Mouse (Mus musculus): Measurements from ENCODE around the gene Med24. TPM values are rescaled to one million over a fixed set of nuclear protein-coding genes. Genes with fewer than 3 reads are reported as not detected.
A peak's percentile ranks its signal among the peaks of the same experiment; 100 is the strongest.

Gene Med24
- 100 to 1,000 TPM; 109 to 128 (median 117) TPM for total RNA-seq (2022)

DNA sequence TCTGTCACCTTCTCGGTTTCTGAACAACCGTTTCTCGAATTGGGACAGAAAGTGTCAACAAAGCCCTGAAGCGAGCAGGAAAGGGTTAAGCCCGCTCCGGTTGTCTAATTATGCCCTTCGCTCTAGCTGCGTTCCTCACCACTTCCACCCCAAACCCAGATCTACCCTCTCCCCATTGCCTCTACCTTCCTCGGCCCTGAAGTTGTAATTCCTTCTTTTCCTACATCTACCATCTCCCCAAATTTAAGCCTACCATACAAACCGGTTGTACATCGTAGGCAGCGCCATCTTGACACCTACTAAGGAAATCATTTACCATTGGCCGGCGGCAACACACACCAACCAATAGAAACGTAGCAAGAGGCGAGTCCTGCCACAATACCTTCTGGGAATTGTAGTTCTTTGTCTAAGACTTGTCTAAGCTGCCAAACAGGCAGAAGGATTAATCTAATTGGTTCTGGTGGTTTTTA, at the start of gene Med24:
Med24 (minus strand) TSS at position 317 of the 470 bp plus-strand sequence.
- peak; percentile 78 to 92 for DNase-seq (ENCODE audit: low spot score in 2 of 2)

DNA sequence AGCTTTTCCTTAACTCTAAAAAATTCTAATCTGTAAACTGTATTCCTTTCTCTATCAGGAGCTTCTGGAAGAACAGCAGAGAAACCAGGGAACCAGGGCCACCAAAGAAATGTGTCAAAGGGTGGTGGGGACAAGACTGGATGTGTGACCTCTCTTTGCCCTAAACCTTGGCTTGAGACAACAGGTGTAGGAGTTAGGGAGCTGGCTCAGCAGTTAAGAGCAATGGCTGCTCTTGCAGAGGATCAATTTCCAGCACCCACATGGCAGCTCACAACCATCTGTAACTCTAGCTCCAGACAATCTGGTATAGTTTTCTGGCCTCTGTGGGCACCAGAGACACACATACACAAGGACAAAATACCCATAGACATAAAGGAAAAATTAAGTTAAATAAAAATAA, 48.7 kb upstream of the Med24 start:
- no peak for DNase-seq (ENCODE audit: low spot score in 2 of 2)

DNA sequence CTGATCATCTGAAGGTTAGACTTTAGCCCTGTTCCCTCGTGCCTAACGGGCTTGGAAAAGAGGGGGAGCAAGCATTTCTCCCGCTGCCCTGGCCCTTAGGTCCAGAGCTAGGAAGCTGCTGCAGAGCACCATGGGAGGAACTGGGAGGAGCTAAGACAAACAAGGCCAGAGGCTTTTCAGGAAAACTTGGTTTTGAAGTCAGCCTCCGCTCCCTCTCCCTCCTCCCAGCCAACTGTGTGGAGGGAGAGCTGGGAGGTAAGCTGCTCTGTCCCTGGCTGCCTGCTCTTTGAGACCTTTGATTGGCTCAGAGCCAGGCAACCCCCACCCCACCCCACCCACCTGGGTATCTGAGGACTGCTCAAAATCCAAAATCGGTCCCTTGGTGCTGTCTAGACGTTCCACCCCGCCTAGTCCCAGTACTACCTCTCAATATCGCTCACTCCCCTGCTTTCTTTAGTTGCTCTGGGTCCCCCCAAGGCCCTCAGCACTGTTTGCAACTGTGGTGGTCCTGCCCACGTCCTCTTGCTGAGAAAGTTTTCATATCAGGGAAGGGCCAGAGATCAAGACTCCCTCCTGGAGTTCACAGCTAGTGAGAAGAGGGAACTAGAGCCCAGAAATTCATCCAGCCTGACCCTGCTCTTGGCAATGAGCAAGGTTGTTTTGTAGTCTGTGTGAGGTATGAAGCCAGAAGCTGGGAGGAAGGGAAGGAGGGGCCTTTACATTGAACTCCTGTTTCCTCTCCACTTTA, 47.8 kb upstream of the Med24 start:
- DNase-seq (ENCODE audit: low spot score in 2 of 2): no peak

DNA sequence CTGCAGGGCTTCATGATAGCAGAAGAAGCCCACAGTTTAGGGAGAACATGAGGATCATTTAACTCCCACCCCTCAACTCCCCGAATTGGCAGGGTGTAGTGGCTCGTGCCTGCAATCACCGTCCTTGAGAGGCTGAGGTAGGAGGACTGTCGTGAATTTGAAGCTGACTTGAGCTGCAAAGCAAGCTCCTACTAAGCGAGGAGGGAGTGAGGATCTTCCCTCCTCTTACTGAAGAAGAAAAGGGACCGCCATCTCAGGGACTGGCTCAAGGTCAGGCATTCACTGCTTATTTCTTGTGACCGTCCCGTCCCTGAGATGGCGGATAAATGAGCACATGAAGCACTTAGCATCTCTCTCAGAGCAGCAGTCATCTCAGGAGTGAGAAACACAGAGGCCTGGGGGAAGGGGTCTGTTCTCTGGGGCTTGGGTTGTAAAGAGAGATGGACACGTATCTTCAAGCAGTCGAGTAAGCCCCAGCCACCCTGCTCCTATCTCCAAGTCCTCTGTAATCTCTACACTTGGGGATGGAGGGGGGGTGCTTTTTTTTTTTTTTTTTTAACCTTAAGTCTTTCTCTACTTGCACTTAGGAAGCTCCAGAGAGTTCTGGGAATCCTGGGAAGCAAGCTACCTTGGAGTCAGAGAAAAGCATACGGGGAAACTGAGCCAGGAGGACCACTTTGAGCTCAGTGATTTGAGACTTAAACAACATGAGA, 47.0 kb upstream of the Med24 start:
- DNase-seq (ENCODE audit: low spot score in 2 of 2): no peak

DNA sequence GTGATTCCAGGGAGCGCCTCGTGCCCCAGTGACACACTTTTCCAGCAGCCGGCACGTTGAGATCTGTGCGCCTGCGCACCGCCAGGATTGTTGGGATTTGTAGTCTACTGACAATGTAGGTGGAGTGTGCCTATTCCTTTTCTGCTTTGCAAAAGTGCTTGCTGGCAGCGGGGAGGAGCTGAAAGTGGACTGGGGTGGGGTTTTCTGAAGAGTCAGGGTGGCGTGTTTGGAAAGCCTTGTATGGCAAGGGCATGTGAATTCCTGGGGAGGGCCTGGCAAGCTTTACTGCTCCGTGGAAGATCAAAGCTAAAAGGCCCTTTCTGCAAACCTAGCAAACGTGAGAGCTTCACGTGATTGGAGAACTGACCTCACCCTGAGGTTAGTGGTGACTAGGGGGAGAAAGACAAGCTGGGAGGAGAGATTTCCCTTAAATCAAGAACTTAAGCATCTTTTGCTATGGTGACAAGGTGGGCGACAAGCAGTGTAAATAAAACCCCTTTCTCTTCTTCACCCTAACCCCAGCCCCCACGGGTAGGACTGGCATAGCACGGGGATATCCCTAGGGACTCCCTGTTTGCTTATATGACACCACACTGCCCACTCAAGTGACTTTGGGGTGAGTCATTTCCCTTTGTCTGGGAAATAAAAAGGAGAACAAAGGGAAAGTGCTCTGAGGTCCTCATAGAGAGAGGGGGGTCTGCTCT, 46.3 kb upstream of the Med24 start:
- DNase-seq (ENCODE audit: low spot score in 2 of 2): peak in 1 of 2 experiments; percentile 100

DNA sequence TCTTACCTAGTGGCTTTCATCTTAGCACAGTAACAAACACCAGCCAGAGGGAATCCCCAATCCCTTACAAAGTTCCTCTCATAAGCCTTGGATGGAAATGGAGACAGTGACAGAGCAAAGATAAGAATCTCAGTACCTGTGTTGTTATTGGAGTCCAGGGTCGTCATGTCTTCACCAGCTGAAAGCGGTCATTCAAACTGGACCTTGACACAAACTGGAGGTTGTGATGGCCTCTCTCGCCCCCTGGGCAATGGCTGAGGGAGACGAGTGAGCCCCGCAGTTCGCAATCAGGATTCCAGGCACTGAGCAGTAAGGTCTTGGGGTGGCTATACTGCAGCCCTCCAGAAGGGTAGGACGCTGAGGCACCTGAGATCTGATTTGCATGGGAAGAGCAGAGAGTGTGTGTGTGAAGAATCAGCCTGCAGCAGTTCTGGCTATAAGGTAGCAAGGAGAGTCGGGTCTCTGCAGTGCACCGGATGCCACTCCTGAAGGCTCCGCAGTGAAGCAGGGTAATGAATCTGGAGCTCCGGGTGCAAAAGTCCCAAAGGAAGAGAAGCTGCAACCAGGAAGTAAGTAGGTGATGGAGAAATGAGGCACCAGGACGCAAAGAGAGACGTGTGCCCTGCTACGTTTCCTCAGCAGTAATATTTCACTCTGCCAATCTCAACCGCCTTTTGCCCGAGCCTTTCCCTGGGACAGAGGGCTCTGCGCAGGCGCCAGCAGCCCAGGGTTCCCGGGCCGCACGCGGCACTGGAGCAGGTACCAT, 45.5 kb upstream of the Med24 start, which contains the start of gene Nr1d1:
Nr1d1 (minus strand) TSS at position 752 of the 766 bp plus-strand sequence.
- DNase-seq (ENCODE audit: low spot score in 2 of 2): peak in 1 of 2 experiments; percentile 99

DNA sequence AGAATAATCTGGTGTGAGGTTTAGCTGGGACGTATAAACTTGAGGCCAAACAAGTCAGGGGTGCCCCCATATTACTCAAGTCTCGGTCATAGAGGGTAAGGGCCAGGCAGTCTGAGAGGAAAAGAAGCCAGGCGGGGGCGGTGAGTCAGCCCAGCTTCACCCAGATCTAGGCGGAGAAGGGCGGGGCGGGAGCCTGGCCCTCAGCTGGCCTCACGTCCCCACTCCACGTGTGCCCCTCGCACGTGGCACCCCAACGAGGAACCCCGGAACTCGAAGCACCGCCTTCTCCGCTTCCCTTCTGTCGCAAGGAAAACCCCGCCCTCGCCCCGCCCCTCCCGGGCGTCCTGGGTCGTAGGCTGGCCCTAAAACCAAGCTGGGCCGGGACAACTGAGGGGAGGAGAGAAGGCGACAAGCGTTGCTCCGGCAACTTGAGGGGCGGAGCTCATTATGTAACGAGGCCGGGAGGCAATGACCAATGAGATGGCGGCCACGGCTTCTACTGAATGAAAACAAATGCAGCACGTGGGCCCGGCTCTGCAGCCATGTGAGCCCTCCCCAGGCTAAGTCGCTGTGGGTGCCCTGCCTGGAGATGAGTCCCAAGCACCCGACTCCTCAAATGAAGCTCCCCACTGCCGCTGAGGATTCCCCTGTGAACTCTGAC, 44.5 kb upstream of the Med24 start:
- peak; percentile 99 to 100 for DNase-seq (ENCODE audit: low spot score in 2 of 2)

DNA sequence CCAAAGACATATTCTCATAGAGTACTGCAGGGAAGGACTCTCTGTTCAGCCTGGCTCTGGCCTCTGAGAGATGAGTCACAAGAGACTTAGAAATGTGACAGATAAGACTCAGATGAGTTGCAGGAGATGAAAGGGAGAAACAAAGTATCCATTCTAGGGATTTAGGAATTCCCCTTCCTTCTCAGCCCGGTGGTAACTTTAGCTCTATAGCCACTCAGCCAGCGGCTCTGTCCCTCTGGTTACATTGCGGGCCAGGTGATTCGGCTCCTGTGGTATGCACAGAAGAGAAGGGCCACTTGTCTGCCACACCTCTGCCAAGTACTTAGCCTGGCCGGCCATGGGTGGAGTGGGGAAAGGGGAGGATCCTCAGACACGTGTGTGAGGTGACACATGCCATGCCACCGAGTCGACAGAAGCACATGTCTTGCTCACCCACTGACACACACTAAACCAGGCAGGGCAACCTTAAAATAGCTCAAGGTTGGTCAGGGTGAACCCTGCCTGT, 43.5 kb upstream of the Med24 start:
- peak in 1 of 2 experiments; percentile 58 for DNase-seq (ENCODE audit: low spot score in 2 of 2)

DNA sequence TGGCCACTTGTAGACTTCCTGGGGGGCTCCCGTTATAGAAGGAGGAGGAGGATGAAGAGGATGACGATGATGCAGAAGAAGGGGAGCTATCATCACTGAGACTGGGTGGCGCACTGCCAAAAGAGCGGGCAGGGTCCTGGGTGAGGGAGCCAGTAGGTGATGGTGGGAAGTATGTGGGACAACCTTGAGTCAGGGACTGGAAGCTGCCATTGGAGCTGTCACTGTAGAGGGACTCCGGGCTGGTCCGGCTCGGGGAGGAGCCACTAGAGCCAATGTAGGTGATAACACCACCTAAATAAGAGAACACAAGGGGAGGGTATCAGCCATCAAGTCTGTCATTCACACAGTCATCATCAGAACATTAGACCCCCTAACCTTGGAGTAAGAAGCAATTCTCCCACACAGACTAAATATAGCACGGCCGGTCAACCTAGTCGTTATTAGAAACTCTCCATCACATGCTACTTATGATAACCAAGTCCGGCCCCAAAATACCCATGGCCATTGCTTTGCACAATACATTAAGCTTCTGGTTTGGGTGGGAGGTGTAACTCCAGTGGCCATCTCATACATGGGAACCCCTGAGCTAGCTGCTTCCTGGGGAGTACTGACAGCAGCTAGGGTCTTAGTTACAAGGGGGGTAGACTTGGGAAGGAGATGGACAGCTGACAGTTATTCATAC, 42.8 kb upstream of the Med24 start:
- peak in 1 of 2 experiments; percentile 63 for DNase-seq (ENCODE audit: low spot score in 2 of 2)

DNA sequence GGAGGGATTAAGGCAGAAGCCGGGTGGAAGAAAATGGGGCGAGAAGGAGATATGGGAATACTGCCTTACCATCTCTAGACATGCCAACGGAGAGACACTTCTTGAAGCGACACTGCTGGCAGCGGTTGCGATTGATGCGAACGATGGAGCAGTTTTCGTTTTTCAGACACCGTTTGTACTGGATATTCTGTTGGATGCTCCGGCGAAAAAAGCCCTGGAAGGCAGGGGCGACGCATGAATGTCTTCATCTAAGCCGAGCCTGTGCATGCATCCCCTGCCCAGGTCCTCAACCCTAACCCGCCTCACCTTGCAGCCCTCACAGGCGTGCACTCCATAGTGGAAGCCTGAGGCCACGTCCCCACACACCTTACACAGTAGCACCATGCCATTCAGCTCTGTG, 41.9 kb upstream of the Med24 start:
- DNase-seq (ENCODE audit: low spot score in 2 of 2): no peak

DNA sequence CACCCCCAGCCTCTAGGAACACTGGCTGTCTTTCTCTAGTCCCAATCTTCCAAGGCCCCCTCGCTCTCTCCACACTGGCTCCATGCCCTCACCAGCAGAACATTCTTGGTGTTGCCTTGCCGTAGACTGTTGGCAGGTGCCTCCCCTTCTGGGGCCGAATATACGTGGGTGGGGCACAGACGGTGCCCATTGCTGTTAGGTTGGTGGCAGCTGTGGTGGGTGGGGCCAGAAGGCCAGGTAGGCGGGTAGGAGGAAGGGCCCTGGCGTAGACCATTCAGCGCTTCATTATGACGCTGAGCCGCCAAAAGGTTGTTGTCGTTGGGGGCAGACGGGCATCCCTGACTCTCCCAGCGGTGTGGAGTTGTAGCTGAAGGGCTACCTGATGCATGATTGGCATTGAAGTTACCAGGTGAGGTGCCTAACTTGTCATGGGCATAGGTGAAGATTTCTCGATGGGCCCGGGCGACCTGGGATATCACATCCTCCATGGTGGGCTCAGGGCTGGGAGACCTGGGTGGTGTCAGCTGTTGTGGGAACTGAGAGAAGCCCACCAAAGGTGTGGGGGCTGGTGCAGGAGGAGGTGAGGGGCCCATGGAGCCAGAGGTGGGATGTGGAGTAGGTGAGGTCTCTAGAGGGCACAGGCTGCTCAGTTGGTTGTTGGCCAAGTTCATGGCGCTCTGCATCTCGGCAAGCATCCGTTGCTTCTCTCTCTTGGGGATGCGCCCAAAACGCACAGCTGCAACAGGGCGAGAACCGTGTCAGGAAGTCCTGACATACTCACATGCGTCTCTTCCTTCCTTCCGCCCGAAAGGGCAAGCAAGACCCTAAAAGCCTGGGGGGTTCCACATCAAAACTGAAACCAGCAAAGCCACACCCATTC, 41.1 kb upstream of the Med24 start:
- peak in 1 of 2 experiments; percentile 89 for DNase-seq (ENCODE audit: low spot score in 2 of 2)

DNA sequence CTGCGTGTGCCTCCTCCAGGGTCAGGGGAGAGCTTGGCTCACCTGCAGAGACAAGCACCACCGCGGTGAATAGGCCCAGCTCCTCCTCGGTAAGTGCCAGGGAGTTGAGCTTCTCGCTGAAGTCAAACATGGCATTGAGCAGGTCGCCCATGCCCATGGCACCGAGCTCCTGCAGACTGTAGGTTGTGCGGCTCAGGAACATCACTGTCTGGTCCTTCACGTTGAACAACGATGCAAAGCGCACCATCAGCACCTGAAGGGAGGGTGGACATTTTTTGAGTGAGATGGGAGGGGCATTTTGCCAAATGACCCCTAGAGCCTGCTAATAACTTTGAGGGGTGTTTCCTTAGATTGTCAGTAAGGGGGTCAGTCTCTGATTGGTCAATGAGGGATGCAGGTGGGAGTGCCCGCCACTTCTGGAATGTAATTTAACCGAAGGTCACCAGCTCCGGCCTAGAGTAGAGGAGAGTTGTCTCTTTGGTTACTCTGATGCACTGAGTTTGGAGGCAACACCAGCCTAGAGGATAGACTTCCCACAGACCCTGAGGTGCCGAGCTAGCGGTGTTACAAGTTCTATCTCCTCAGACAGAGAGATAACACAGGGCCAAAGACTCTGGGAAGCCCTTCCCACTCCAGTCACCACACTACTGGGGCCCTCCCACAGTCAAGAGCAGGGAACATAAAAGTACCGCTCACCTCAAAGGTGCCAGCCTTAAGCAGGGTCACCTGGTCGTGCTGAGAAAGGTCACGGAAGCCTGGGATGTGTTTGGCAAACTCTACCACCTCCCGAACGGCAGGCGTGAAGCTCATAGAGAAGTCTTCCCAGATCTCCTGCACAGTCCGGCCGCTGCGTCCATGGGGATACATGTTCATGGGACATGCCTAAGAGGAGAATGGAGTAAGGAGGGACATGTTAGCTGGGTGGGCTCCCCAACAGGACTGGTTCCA, 40.0 kb upstream of the Med24 start:
- DNase-seq (ENCODE audit: low spot score in 2 of 2): peak in 1 of 2 experiments; percentile 38

DNA sequence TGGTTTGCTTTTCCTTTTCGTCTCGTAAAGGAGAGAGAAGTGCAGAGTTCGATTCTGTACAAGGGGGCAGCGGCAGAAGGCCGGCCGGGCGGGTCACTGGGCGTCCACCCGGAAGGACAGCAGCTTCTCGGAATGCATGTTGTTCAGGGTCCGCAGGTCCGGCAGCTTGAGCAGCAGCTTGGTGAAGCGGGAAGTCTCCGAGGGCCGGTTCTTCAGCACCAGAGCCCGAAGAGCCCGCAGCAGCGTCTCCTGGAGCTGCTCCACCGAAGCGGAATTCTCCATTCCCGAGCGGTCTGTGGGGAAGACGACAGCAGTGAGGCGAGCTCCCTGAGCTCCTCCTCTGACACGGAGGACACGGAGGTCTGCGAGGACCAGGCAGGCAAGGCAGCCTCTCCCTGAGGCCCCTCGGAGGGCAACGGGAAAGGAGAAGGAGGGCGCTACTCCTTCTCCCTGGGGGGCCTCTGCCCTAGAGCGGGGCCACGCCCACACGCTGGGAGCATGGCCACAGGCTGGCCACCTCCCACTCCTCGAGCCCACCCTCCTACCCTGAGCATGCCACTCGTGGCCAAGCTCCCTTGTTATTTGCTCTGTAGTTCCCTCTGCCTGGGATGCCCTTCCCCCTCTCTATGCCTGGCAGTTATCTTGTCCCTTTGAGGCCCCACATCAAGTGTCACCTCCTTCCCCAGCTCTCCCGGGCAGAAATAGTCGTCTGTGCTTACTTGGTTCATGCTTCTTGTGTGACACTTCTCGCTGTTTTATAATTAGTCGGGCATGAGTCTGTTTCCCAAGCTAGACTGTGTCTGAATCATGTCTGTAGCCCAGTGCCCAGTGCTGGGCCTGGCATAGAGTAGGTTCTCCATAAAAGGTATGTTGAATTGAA, 39.1 kb upstream of the Med24 start:
- peak in 1 of 2 experiments; percentile 46 for DNase-seq (ENCODE audit: low spot score in 2 of 2)

DNA sequence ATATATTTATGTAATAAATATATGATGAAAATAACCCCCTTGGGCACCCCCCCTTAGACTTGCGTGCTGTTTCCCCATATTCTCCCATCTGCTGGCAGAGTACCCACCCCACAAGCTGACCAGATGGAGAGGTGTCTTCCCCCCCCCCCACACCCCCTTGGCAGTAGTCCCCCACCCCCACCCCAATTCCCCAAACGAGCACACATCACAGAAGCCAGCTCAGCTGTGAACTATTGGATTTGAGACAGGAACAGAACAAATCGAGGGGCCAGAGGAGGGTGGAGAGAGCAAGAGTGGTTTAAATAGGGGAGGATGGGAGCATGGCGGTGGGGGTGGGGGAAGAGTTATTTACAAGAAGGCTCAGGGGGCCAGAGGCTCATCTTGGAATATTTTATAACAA, 38.5 kb upstream of the Med24 start:
- no peak for DNase-seq (ENCODE audit: low spot score in 2 of 2)

DNA sequence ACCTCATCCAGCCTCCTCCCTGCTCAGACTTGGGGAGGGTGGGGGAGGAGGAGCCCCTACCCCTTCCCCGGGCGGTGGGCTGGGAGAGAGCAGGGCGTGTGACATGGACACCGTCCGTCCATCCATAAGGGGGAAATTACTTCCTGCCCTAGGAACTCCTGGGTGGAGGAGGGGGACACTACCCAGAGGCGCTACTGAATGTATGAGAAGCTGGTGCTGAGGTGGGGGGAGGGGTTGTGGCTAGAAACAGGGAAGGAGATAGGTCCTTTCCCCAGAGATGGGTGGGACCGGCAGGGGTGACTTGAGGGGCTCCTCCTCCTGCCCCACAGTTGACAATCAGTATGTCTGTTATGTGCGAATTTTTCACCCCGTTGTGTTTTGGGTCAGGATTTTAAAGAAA, 38.0 kb upstream of the Med24 start:
- DNase-seq (ENCODE audit: low spot score in 2 of 2): peak in 1 of 2 experiments; percentile 77

DNA sequence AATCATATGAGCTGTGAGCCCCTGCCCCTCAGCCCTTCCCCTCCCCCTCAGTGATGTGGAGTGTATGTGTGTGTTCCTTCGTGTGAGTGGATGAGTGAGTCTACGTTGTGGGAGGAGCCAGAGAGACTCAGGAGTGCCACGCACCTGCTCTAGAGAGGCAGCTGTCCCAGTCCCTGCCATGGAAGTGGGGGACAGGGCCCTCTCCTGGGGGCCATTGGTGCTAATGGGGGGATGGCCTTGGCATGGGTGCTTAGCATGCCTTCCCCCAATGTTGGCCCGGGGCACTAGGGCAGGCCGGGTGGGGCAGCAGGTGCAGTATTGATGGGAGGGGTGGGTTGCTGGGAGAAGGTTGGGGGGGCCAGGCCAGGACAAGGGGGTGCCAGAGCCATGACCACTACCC, 37.6 kb upstream of the Med24 start:
- no peak for DNase-seq (ENCODE audit: low spot score in 2 of 2)

DNA sequence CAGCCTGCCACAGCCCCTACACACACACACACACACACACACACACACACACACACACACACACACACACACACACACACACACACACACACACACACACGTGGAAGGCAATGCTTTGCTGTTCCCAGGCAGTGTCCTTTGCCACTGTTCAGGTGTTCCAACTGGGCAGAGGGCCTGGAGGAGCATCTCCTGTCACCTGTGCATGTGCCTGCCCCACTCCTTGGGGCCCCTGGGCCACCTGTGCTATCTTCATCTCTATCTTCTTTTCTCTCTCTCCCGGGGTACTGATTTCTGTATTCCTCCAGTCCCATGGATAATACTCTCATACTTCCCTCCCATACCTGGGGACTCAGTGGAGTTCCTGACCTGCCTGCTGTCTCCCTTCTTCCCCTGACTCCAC, 37.1 kb upstream of the Med24 start:
- DNase-seq (ENCODE audit: low spot score in 2 of 2): no peak

All from left cerebral cortex, adult 8-10 months (tissue).